ENCODE assay signal across 10 mouse cellular contexts in genomic region chr9:43267357-43267756, GRCm38 (mm10). TPM values are rescaled to one million over a fixed set of nuclear protein-coding genes. Genes with fewer than 3 reads are reported as not detected.
DNase-seq lines count a peak whose midpoint lies in the region; ATAC-seq lines count a peak whose summit lies in the region.
"Had no signal": no experiment of that assay in that cellular context is flagged by ENCODE, and none has a peak within 500 bp of the region (broad histone marks: within the 10 kb centered on the region; RNA-seq: fewer than 3 reads in every experiment).

No protein-coding gene starts in this region.

- no peak overlapping the region for H3K4me2 ChIP-seq in kidney, embryonic 14.5 days (replicated peaks; ENCODE audit: low read depth, low read length)
- H3K4me2 ChIP-seq: neural tube, embryonic 13.5 days had no signal

- WGBS in kidney, embryonic 14.5 days, result 85% methylated on average over 8 of the region's 8 CpGs

- H3K27me3 ChIP-seq in kidney, embryonic 14.5 days (ENCODE audit: control insufficient read depth, insufficient read depth, low read length), result peaks cover 6% of the 10 kb centered on the region

- no peak overlapping the region for H3K9ac ChIP-seq in kidney, embryonic 14.5 days (ENCODE audit: low read depth, low read length)
- H3K9ac ChIP-seq: neural tube, embryonic 13.5 days had no signal

- no peaks in the 10 kb centered on the region for H3K36me3 ChIP-seq in kidney, embryonic 14.5 days (ENCODE audit: control insufficient read depth, insufficient read depth, low read length)
- H3K36me3 ChIP-seq: neural tube, embryonic 13.5 days had no signal

- H3K4me1 ChIP-seq in kidney, embryonic 14.5 days (ENCODE audit: control insufficient read depth, insufficient read depth, low read length), result peaks cover 32% of the 10 kb centered on the region

- no peak overlapping the region for H3K27ac ChIP-seq in kidney, embryonic 14.5 days (ENCODE audit: low read depth, low read length)
- H3K27ac ChIP-seq: neural tube, embryonic 13.5 days had no signal

- ATAC-seq in kidney, embryonic 14.5 days (ENCODE audit: low FRiP score, low TSS enrichment), result no peak
- ATAC-seq in inflammation-experienced regulatory T-cells, adult 6 months, result no peak

- H3K9me3 ChIP-seq in kidney, embryonic 14.5 days (ENCODE audit: control insufficient read depth, low read length), result no peaks in the 10 kb centered on the region
- H3K9me3 ChIP-seq: neural tube, embryonic 13.5 days had no signal

- DNase-seq in kidney, adult 8-10 months, result peak; percentile 17 to 54
- DNase-seq in adipocyte (ENCODE audit: low spot score), result peak; percentile 23
- peak; percentile 67 to 72 for DNase-seq in kidney, postnatal 25 days
- DNase-seq in spleen, postnatal 4 days (ENCODE audit: low spot score in 2 of 2), result peak; percentile 66 to 82
- no peak for DNase-seq in cerebellum, adult 11-12 months
- DNase-seq in gastrocnemius, postnatal 25 days, result no peak

- H3K4me3 ChIP-seq in kidney, embryonic 14.5 days (ENCODE audit: low read length), result no peak overlapping the region
- H3K4me3 ChIP-seq: neural tube, embryonic 13.5 days had no signal

RNA-seq across cellular contexts. Expression of gene Oaf, which starts 27.6 kb away (rescaled TPM):
- polyA plus RNA-seq in kidney, embryonic 14.5 days (2014; fragmentation: Nextera tagmentation; extraction: Ambion mirVana), result 88.5 and 88.9 TPM in 2 replicates
- 1 to 10 TPM in 1 of 3 experiments, under 1 TPM in 1, not detected in 1; 0.28 to 1.3 TPM for polyA plus RNA-seq in inflammation-experienced regulatory T-cells, adult 6 months (2017; shearing (Covaris generic))
- total RNA-seq in gastrocnemius, postnatal 25 days (2021), result 10 to 100 TPM in 1 of 2 experiments, 1 to 10 TPM in 1; 8.6 to 10.6 TPM

RNA-seq across cellular contexts. Expression of gene Trim29, which starts 43.3 kb away (rescaled TPM):
- 0.31 and 0.50 TPM in 2 replicates for polyA plus RNA-seq in kidney, embryonic 14.5 days (2014; fragmentation: Nextera tagmentation; extraction: Ambion mirVana)
- not detected for polyA plus RNA-seq in inflammation-experienced regulatory T-cells, adult 6 months (2017; shearing (Covaris generic))
- not detected for total RNA-seq in gastrocnemius, postnatal 25 days (2021)

RNA-seq across cellular contexts. Expression of gene Pou2f3, which starts 57.2 kb away (rescaled TPM):
- 0.11 TPM in 1 of 2 replicates, not detected in the other for polyA plus RNA-seq in kidney, embryonic 14.5 days (2014; fragmentation: Nextera tagmentation; extraction: Ambion mirVana)
- polyA plus RNA-seq in inflammation-experienced regulatory T-cells, adult 6 months (2017; shearing (Covaris generic)), result not detected
- total RNA-seq in gastrocnemius, postnatal 25 days (2021), result not detected
- polyA plus RNA-seq: limb, embryonic 11.5 days; neural tube, embryonic 13.5 days had no signal

Comparison
In these comparisons a context has a peak if more than half of its experiments do, and no peak if none do; other contexts are left out.
1. DNase-seq: peak in kidney, adult 8-10 months (2 of 2), adipocyte (single experiment), kidney, postnatal 25 days (2 of 2) and spleen, postnatal 4 days (2 of 2); none in cerebellum, adult 11-12 months (single experiment) and gastrocnemius, postnatal 25 days (single experiment).
2. RNA of gene Oaf, which starts 27.6 kb away (polyA plus RNA-seq): 88.5 to 88.9 TPM in kidney, embryonic 14.5 days; 0.28 to 1.3 TPM in inflammation-experienced regulatory T-cells, adult 6 months; every median in the first group is over 10 times any median in the second.